ENCODE assay signal across 8 mouse cellular contexts in the genomic region with DNA sequence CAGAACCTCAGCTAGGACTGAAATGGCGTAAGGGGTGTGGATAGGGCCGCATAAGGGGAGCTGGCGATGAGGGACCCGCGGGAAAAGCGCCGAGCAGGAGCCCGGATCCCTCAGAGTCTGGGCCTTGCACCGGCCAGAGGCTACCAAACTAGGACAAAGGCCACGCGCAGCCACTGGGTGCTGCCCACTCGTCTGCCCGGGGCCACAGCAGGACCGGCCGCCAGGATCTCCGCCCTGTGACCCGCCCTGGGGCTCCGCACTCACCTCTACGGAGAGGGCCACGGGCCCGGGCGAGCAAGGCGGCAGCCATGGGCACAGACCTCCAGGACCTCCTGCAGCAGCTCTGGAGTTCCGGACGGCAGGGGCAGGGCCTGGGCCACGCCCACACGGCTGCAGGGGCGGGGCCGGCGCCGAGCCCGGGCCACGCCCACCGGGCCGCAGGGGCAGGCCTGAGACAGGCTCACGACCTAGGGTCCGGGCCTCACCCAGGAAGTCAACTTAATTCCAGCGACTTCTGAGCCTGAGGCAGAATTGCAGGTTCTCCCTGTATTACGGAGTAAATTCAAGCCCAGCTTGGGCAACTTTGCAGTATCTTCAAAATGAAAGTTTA. TPM values are rescaled to one million over a fixed set of nuclear protein-coding genes. Genes with fewer than 3 reads are reported as not detected.
A peak's percentile ranks its signal among the peaks of the same experiment; 100 is the strongest.
DNase-seq lines count a peak whose midpoint lies in the region; ATAC-seq lines count a peak whose summit lies in the region.

A gene (minus strand): TSS at position 386 of the 610 bp plus-strand sequence.

- peak within 1 kb of the TSS; percentile 75 for H3K4me3 ChIP-seq in hindbrain, embryonic 10.5 days

- ATAC-seq in frontal cortex, adult (ENCODE audit: low TSS enrichment), result 0 out of 2 replicates have a peak, but pooled peaks have one; percentile 36

- H3K9me3 ChIP-seq in hindbrain, embryonic 10.5 days, result no peaks in the 10 kb centered on the region

- peak; percentile 90 for DNase-seq in NIH3T3 (ENCODE audit: low read depth)
- DNase-seq in cerebellum, adult 8-10 months, result peak; percentile 60
- peak; percentile 89 for DNase-seq in hindbrain, embryonic 10.5 days (ENCODE audit: low spot score)
- peak; percentile 59 to 61 for DNase-seq in layer of hippocampus, postnatal 36 days
- DNase-seq in lung, postnatal 4 days, result peak; percentile 92 to 95
- DNase-seq in retina, embryonic 14.5 days (ENCODE audit: low spot score), result peak; percentile 87
- peak; percentile 79 for DNase-seq in urinary bladder, adult 2 months (ENCODE audit: low spot score)

- under 1% methylated on average over 39 of the region's 39 CpGs for WGBS in hindbrain, embryonic 10.5 days

- peaks cover 15% of the 10 kb centered on the region for H3K4me1 ChIP-seq in hindbrain, embryonic 10.5 days (replicated peaks)

- H3K27me3 ChIP-seq in hindbrain, embryonic 10.5 days (ENCODE audit: insufficient read depth, poor library complexity, severe bottlenecking), result no peaks in the 10 kb centered on the region

- H3K27ac ChIP-seq in hindbrain, embryonic 10.5 days, result peak within 1 kb of the TSS; percentile 93

- peaks cover 57% of the 10 kb centered on the region for H3K36me3 ChIP-seq in hindbrain, embryonic 10.5 days

RNA-seq across cellular contexts. Expression of the gene that starts here (rescaled TPM):
- 67.2 and 70.6 TPM in 2 replicates for polyA plus RNA-seq in hindbrain, embryonic 10.5 days (2016; fragmentation: Nextera tagmentation; extraction: Ambion mirVana)
- total RNA-seq in layer of hippocampus, postnatal 36 days (2021), result 10 to 100 TPM in 1 of 2 experiments, 1 to 10 TPM in 1; 8.8 to 10.3 TPM
- polyA plus RNA-seq in urinary bladder, adult 2 months (2012; rRNA removed), result 54.0 and 60.2 TPM in 2 replicates

Comparison
In these comparisons a context has a peak if more than half of its experiments do, and no peak if none do; other contexts are left out.
1. Peak in every context shown above with its lines: DNase-seq, ATAC-seq, H3K4me3 ChIP-seq and H3K27ac ChIP-seq.